ENCODE assay signal across 27 mouse cellular contexts in genomic region chr13:26510448-26510847, GRCm38 (mm10).
DNase-seq lines count a peak whose midpoint lies in the region; ATAC-seq lines count a peak whose summit lies in the region.
"Had no signal": no experiment of that assay in that cellular context is flagged by ENCODE, and none has a peak within 500 bp of the region (broad histone marks: within the 10 kb centered on the region; RNA-seq: fewer than 3 reads in every experiment).

No protein-coding gene starts in this region.

- H3K9ac ChIP-seq in forebrain, embryonic 16.5 days (replicated peaks; ENCODE audit: low read depth, low read length) = no peak overlapping the region
- no peak overlapping the region for H3K9ac ChIP-seq in forebrain, embryonic 11.5 days (ENCODE audit: low read length)
- H3K9ac ChIP-seq: hindbrain, embryonic 13.5 days; limb, embryonic 12.5 days; liver, embryonic 15.5 days; lung, embryonic 14.5 days; neural tube, embryonic 15.5 days; stomach, embryonic 15.5 days had no signal

- no peaks in the 10 kb centered on the region for H3K27me3 ChIP-seq in forebrain, embryonic 16.5 days (replicated peaks; ENCODE audit: control insufficient read depth, insufficient read depth, low read length)
- no peaks in the 10 kb centered on the region for H3K27me3 ChIP-seq in forebrain, embryonic 11.5 days (ENCODE audit: control insufficient read depth, insufficient read depth, low read length)
- H3K27me3 ChIP-seq: hindbrain, embryonic 13.5 days; limb, embryonic 12.5 days; liver, embryonic 15.5 days; neural tube, embryonic 15.5 days; stomach, embryonic 15.5 days had no signal

- no peaks in the 10 kb centered on the region for H3K9me3 ChIP-seq in forebrain, embryonic 16.5 days (ENCODE audit: control insufficient read depth, low read length)
- no peaks in the 10 kb centered on the region for H3K9me3 ChIP-seq in forebrain, embryonic 11.5 days (ENCODE audit: control insufficient read depth, low read length)
- H3K9me3 ChIP-seq: hindbrain, embryonic 13.5 days; limb, embryonic 12.5 days; liver, embryonic 15.5 days; neural tube, embryonic 15.5 days; stomach, embryonic 15.5 days had no signal

- H3K4me1 ChIP-seq in forebrain, embryonic 16.5 days (replicated peaks; ENCODE audit: control insufficient read depth, insufficient read depth, low read length) = no peaks in the 10 kb centered on the region
- no peaks in the 10 kb centered on the region for H3K4me1 ChIP-seq in forebrain, embryonic 11.5 days (replicated peaks; ENCODE audit: control insufficient read depth, insufficient read depth, low read length)
- H3K4me1 ChIP-seq: hindbrain, embryonic 13.5 days; limb, embryonic 12.5 days; liver, embryonic 15.5 days; neural tube, embryonic 15.5 days; stomach, embryonic 15.5 days had no signal

- H3K27ac ChIP-seq in forebrain, embryonic 16.5 days (ENCODE audit: low read length) = no peak overlapping the region
- H3K27ac ChIP-seq in forebrain, embryonic 11.5 days (ENCODE audit: low read depth, low read length) = no peak overlapping the region
- H3K27ac ChIP-seq: gastrocnemius, adult 2 months; hindbrain, embryonic 13.5 days; limb, embryonic 12.5 days; liver, embryonic 15.5 days; neural tube, embryonic 15.5 days; stomach, embryonic 15.5 days had no signal

- H3K4me2 ChIP-seq in forebrain, embryonic 16.5 days (ENCODE audit: low read length) = no peak overlapping the region
- H3K4me2 ChIP-seq in forebrain, embryonic 11.5 days (ENCODE audit: low read depth, low read length, severe bottlenecking) = no peak overlapping the region
- H3K4me2 ChIP-seq: heart, embryonic 11.5 days; hindbrain, embryonic 13.5 days; limb, embryonic 12.5 days; liver, embryonic 15.5 days; lung, embryonic 14.5 days; neural tube, embryonic 15.5 days; stomach, embryonic 15.5 days had no signal

- DNase-seq in forebrain, embryonic 11.5 days (ENCODE audit: low spot score) = no peak
- DNase-seq in kidney, postnatal 4 days = peak; percentile 2 to 5
- DNase-seq in kidney, adult 9 months = no peak
- DNase-seq in MN1 (ENCODE audit: low spot score) = peak; percentile 58
- peak; percentile 6 for DNase-seq in brain, adult 2 months (ENCODE audit: low read depth, low spot score)
- DNase-seq: adrenal gland, postnatal 10 days; B cell, adult 2 months; cerebellum, adult 18-20 months; cerebellum, postnatal 36 days; gastrocnemius, adult 2 months; gastrocnemius, postnatal 36 days; heart, adult 18-20 months; heart, postnatal 36 days; layer of hippocampus, adult 9-11 months; lung, embryonic 14.5 days; lung, postnatal 14 days; retina, postnatal 1 day; right cerebral cortex, postnatal 14 days had no signal

- H3K4me3 ChIP-seq in forebrain, embryonic 16.5 days (replicated peaks; ENCODE audit: low read length) = no peak overlapping the region
- H3K4me3 ChIP-seq in forebrain, embryonic 11.5 days (ENCODE audit: low read depth, low read length) = no peak overlapping the region
- H3K4me3 ChIP-seq: gastrocnemius, adult 2 months; hindbrain, embryonic 13.5 days; limb, embryonic 12.5 days; liver, embryonic 15.5 days; neural tube, embryonic 15.5 days; stomach, embryonic 15.5 days had no signal

- peak; percentile 73 for ATAC-seq in forebrain, embryonic 16.5 days
- no peak for ATAC-seq in forebrain, embryonic 11.5 days (replicated peaks; ENCODE audit: low FRiP score)
- ATAC-seq: activated CD4-positive, CD25-positive, alpha-beta regulatory T cell, adult 4 months; intestine, postnatal 0 days had no signal

- 37% methylated on average over 4 of the region's 4 CpGs for WGBS in forebrain, embryonic 16.5 days
- 85% methylated on average over 4 of the region's 4 CpGs for WGBS in forebrain, embryonic 11.5 days

- no peaks in the 10 kb centered on the region for H3K36me3 ChIP-seq in forebrain, embryonic 16.5 days (ENCODE audit: control insufficient read depth, insufficient read depth)
- no peaks in the 10 kb centered on the region for H3K36me3 ChIP-seq in forebrain, embryonic 11.5 days (ENCODE audit: control insufficient read depth, insufficient read depth, low read length)
- H3K36me3 ChIP-seq: hindbrain, embryonic 13.5 days; limb, embryonic 12.5 days; liver, embryonic 15.5 days; neural tube, embryonic 15.5 days; stomach, embryonic 15.5 days had no signal

Comparison
In these comparisons a context has a peak if more than half of its experiments do, and no peak if none do; other contexts are left out.
1. DNase-seq: peak in kidney, postnatal 4 days (2 of 2), MN1 (single experiment) and brain, adult 2 months (single experiment); none in forebrain, embryonic 11.5 days (single experiment) and kidney, adult 9 months (single experiment).